Mouse (Mus musculus): ENCODE results near the gene Trim17. TPM values are rescaled to one million over a fixed set of nuclear protein-coding genes. Genes with fewer than 3 reads are reported as not detected.
A peak's percentile ranks its signal among the peaks of the same experiment; 100 is the strongest.

Trim17 gene
- polyA plus RNA-seq, 1 experiment from 2014 or later: 0.38 TPM

GRCm38 (mm10) chr11:58938322-58939087 is 16.0 kb upstream of the Trim17 start, which contains the start of gene Rnf187:
Gene Rnf187 (minus strand): TSS chr11:58938916.
- peak; percentile 90 for DNase-seq (ENCODE audit: low spot score)
- peaks cover 23% of the 10 kb centered on the region for H3K36me3 ChIP-seq (ENCODE audit: control insufficient read depth, insufficient read depth, low read length)
- peak within 1 kb of the TSS; percentile 94 for H3K4me3 ChIP-seq (ENCODE audit: low read depth, low read length)
- H3K27me3 ChIP-seq (replicated peaks; ENCODE audit: control insufficient read depth, insufficient read depth, low read length): no peaks in the 10 kb centered on the region
- under 1% methylated on average over 95 of the region's 95 CpGs for WGBS
- no peaks in the 10 kb centered on the region for H3K9me3 ChIP-seq (ENCODE audit: control insufficient read depth, low read length)
- H3K4me1 ChIP-seq (replicated peaks; ENCODE audit: control insufficient read depth, insufficient read depth, low read length): peaks cover 10% of the 10 kb centered on the region
- ATAC-seq (replicated peaks; ENCODE audit: low FRiP score): peak; percentile 97
- peak within 1 kb of the TSS; percentile 95 for H3K9ac ChIP-seq (ENCODE audit: low read depth, low read length)
- peak within 1 kb of the TSS; percentile 91 for H3K27ac ChIP-seq (ENCODE audit: low read depth, low read length)
- peak within 1 kb of the TSS; percentile 84 for H3K4me2 ChIP-seq

GRCm38 (mm10) chr11:58939088-58939439 is 15.4 kb upstream of the Trim17 start:
- ATAC-seq (replicated peaks; ENCODE audit: low FRiP score): no peak
- H3K4me2 ChIP-seq: peak overlapping the region; percentile 84
- peak overlapping the region; percentile 94 for H3K4me3 ChIP-seq (ENCODE audit: low read depth, low read length)
- no peaks in the 10 kb centered on the region for H3K27me3 ChIP-seq (replicated peaks; ENCODE audit: control insufficient read depth, insufficient read depth, low read length)
- peaks cover 18% of the 10 kb centered on the region for H3K36me3 ChIP-seq (ENCODE audit: control insufficient read depth, insufficient read depth, low read length)
- no peaks in the 10 kb centered on the region for H3K9me3 ChIP-seq (ENCODE audit: control insufficient read depth, low read length)
- no peak overlapping the region for H3K27ac ChIP-seq (ENCODE audit: low read depth, low read length)
- H3K4me1 ChIP-seq (replicated peaks; ENCODE audit: control insufficient read depth, insufficient read depth, low read length): peaks cover 10% of the 10 kb centered on the region
- peak overlapping the region; percentile 95; the same call in 1 of the 2 replicates for H3K9ac ChIP-seq (ENCODE audit: low read depth, low read length)
- WGBS: 17% methylated on average over 6 of the region's 6 CpGs
- DNase-seq (ENCODE audit: low spot score): no peak

GRCm38 (mm10) chr11:58944136-58944535 is 10.3 kb upstream of the Trim17 start:
- Histone ChIP-seq H3K4me3 (ENCODE audit: low read depth, low read length) (no peak overlapping the region), H3K4me1 (replicated peaks; ENCODE audit: control insufficient read depth, insufficient read depth, low read length) (no peaks in the 10 kb centered on the region), H3K27ac (ENCODE audit: low read depth, low read length) (no peak overlapping the region), H3K36me3 (ENCODE audit: control insufficient read depth, insufficient read depth, low read length) (no peaks in the 10 kb centered on the region), H3K9me3 (ENCODE audit: control insufficient read depth, low read length) (no peaks in the 10 kb centered on the region), H3K27me3 (replicated peaks; ENCODE audit: control insufficient read depth, insufficient read depth, low read length) (peaks cover 18% of the 10 kb centered on the region), H3K9ac (ENCODE audit: low read depth, low read length) (no peak overlapping the region), H3K4me2 (no peak overlapping the region)
- WGBS: 77% methylated on average over 5 of the region's 5 CpGs
- DNase-seq (ENCODE audit: low spot score): no peak
- ATAC-seq (replicated peaks; ENCODE audit: low FRiP score): no peak

DNA sequence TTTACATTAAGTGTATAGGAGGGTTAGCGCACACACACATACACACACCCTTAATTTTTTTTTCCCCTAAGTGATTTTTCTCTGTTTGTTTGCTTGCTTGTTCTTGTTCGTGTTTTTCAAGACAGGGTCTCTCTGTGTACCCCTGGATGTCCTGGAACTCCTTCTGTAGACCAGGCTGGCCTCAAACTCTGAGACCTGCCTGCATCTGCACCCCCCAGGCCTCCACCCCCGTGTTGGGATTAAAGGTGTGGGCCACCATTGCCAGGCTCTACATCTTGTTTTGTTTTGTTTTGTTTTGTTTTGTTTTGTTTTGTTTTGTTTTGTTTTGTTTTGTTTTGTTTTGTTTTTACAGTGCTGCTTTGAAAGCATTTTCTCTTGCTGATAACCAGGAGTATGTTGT is 7.2 kb upstream of the Trim17 start:
- H3K4me3 ChIP-seq (ENCODE audit: low read depth, low read length): no peak overlapping the region
- no peak overlapping the region for H3K27ac ChIP-seq (ENCODE audit: low read depth, low read length)
- no peaks in the 10 kb centered on the region for H3K36me3 ChIP-seq (ENCODE audit: control insufficient read depth, insufficient read depth, low read length)
- no peak overlapping the region for H3K9ac ChIP-seq (ENCODE audit: low read depth, low read length)
- 72% methylated on average over 3 of the region's 3 CpGs for WGBS
- no peaks in the 10 kb centered on the region for H3K9me3 ChIP-seq (ENCODE audit: control insufficient read depth, low read length)
- no peak for DNase-seq (ENCODE audit: low spot score)
- peaks cover 38% of the 10 kb centered on the region for H3K27me3 ChIP-seq (replicated peaks; ENCODE audit: control insufficient read depth, insufficient read depth, low read length)
- H3K4me2 ChIP-seq: no peak overlapping the region
- H3K4me1 ChIP-seq (replicated peaks; ENCODE audit: control insufficient read depth, insufficient read depth, low read length): no peaks in the 10 kb centered on the region; the same call in 1 of the 2 replicates
- ATAC-seq (replicated peaks; ENCODE audit: low FRiP score): no peak

- Histone ChIP-seq H3K36me3 (ENCODE audit: control insufficient read depth, insufficient read depth, low read length) (no peaks in the 10 kb centered on the region), H3K4me3 (ENCODE audit: low read depth, low read length) (peak overlapping the region; percentile 46), H3K4me2 (peak overlapping the region; percentile 70), H3K4me1 (replicated peaks; ENCODE audit: control insufficient read depth, insufficient read depth, low read length) (no peaks in the 10 kb centered on the region; the same call in 1 of the 2 replicates), H3K27ac (ENCODE audit: low read depth, low read length) (0 out of 2 replicates have a peak overlapping the region, but pooled peaks have one; percentile 30), H3K9ac (ENCODE audit: low read depth, low read length) (peak overlapping the region; percentile 35), H3K9me3 (ENCODE audit: control insufficient read depth, low read length) (no peaks in the 10 kb centered on the region), H3K27me3 (replicated peaks; ENCODE audit: control insufficient read depth, insufficient read depth, low read length) (peaks cover 38% of the 10 kb centered on the region)
- DNase-seq (ENCODE audit: low spot score): no peak
- no peak for ATAC-seq (replicated peaks; ENCODE audit: low FRiP score)
- 24% methylated on average over 23 of the region's 23 CpGs for WGBS
Measured at GRCm38 (mm10) chr11:58947798-58948528, 6.5 kb upstream of the Trim17 start.

DNA sequence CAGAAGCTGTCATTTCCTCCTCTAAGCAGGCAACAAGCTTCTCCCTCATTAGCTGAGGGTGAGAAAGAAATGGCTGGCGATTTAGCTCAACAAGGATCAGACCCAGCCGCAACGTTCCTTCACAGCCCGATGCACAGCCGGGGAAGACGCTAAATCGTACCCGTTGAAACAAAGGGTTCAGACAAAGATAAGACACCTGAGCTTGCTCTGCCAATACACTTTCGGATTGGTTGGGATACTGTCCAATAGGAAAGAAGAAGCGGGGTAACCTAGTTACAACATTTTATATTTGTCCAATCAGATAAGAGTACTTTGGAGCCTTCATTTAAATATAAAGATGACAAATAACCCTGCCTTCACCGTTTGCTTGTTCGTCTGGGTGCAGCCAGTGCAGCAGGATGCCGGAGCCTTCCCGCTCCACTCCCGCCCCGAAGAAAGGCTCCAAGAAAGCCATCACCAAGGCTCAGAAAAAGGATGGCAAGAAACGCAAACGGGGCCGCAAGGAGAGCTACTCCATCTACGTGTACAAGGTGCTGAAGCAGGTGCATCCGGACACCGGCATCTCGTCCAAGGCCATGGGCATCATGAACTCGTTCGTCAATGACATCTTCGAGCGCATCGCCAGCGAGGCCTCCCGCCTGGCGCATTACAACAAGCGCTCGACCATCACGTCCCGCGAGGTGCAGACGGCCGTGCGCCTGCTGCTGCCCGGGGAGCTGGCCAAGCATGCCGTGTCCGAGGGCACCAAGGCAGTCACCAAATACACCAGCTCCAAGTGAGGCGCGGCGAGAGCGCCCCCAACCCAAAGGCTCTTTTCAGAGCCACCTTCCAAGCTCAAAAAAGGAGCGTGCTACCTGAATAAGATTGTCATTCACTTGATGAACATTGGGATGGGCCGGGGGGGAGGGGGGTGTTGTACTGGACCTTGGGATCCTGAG is 5.7 kb upstream of the Trim17 start, which contains the start of gene Hist3h2ba:
Gene Hist3h2ba (plus strand): TSS at position 379 of the 938 bp plus-strand sequence.
- H3K4me1 ChIP-seq (replicated peaks; ENCODE audit: control insufficient read depth, insufficient read depth, low read length): peaks cover 8% of the 10 kb centered on the region
- H3K27me3 ChIP-seq (replicated peaks; ENCODE audit: control insufficient read depth, insufficient read depth, low read length): peaks cover 38% of the 10 kb centered on the region
- DNase-seq (ENCODE audit: low spot score) (peak; percentile 66), ATAC-seq (replicated peaks; ENCODE audit: low FRiP score) (peak; percentile 76)
- H3K4me2 ChIP-seq: peak within 1 kb of the TSS; percentile 70
- no peaks in the 10 kb centered on the region for H3K36me3 ChIP-seq (ENCODE audit: control insufficient read depth, insufficient read depth, low read length)
- H3K4me3 ChIP-seq (ENCODE audit: low read depth, low read length): peak within 1 kb of the TSS; percentile 46
- H3K27ac ChIP-seq (ENCODE audit: low read depth, low read length): peak within 1 kb of the TSS; percentile 76
- WGBS: 1% methylated on average over 48 of the region's 48 CpGs
- H3K9ac ChIP-seq (ENCODE audit: low read depth, low read length): peak within 1 kb of the TSS; percentile 51
- H3K9me3 ChIP-seq (ENCODE audit: control insufficient read depth, low read length): no peaks in the 10 kb centered on the region

GRCm38 (mm10) chr11:58949480-58950431 is 4.7 kb upstream of the Trim17 start:
- ATAC-seq (replicated peaks; ENCODE audit: low FRiP score) (no peak), DNase-seq (ENCODE audit: low spot score) (no peak)
- Histone ChIP-seq H3K4me1 (replicated peaks; ENCODE audit: control insufficient read depth, insufficient read depth, low read length) (peaks cover 8% of the 10 kb centered on the region), H3K27ac (ENCODE audit: low read depth, low read length) (peak overlapping the region; percentile 76), H3K27me3 (replicated peaks; ENCODE audit: control insufficient read depth, insufficient read depth, low read length) (peaks cover 33% of the 10 kb centered on the region), H3K9me3 (ENCODE audit: control insufficient read depth, low read length) (no peaks in the 10 kb centered on the region), H3K4me2 (peak overlapping the region; percentile 70), H3K9ac (ENCODE audit: low read depth, low read length) (peak overlapping the region; percentile 51; the same call in 1 of the 2 replicates), H3K36me3 (ENCODE audit: control insufficient read depth, insufficient read depth, low read length) (no peaks in the 10 kb centered on the region), H3K4me3 (ENCODE audit: low read depth, low read length) (peak overlapping the region; percentile 46)
- 18% methylated on average over 20 of the region's 20 CpGs for WGBS
